Mouse (Mus musculus) central nervous system, embryonic 18 days (tissue): ENCODE results near the gene Gm21294. TPM values are rescaled to one million over a fixed set of nuclear protein-coding genes. Genes with fewer than 3 reads are reported as not detected.

Experiments
- polyA plus RNA-seq: library from polyadenylated mRNA; depleted of rRNA; stranded (reverse); fragments of >200 nt; gene quantifications from 2 replicates; pipeline ENCODE4 v1.2.3, GENCODE M21; 2012; rRNA removed

Gm21294 gene
- polyA plus RNA-seq: not detected in 2 replicates

DNA sequence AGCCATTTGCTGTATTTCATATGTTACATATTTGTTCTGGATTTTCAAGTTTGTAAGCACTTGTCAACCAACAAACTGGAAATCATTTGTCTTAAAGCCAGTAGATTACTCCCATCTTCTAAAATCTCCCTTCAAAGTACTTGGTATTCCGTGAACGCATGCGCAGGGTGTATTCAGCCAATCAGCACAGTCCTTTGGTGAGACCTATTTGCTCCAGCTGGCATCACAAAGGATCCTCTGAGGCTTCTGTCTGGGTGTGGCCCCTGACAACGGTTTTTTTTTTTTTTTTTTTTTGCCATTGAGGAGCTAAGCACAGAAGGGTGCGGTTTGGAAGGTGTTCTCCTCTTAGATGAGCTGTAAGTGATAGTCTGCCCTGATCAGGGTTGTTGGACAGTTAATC, at the start of gene Gm21294:
Gene Gm21294 (plus strand): TSS at position 301 of the 400 bp plus-strand sequence.

